Mouse (Mus musculus): ENCODE data around the gene Cnppd1. TPM values are rescaled to one million over a fixed set of nuclear protein-coding genes. Genes with fewer than 3 reads are reported as not detected.

Gene Cnppd1
- total RNA-seq (2023) = 100 to 1,000 TPM; 103 to 115 TPM

DNA sequence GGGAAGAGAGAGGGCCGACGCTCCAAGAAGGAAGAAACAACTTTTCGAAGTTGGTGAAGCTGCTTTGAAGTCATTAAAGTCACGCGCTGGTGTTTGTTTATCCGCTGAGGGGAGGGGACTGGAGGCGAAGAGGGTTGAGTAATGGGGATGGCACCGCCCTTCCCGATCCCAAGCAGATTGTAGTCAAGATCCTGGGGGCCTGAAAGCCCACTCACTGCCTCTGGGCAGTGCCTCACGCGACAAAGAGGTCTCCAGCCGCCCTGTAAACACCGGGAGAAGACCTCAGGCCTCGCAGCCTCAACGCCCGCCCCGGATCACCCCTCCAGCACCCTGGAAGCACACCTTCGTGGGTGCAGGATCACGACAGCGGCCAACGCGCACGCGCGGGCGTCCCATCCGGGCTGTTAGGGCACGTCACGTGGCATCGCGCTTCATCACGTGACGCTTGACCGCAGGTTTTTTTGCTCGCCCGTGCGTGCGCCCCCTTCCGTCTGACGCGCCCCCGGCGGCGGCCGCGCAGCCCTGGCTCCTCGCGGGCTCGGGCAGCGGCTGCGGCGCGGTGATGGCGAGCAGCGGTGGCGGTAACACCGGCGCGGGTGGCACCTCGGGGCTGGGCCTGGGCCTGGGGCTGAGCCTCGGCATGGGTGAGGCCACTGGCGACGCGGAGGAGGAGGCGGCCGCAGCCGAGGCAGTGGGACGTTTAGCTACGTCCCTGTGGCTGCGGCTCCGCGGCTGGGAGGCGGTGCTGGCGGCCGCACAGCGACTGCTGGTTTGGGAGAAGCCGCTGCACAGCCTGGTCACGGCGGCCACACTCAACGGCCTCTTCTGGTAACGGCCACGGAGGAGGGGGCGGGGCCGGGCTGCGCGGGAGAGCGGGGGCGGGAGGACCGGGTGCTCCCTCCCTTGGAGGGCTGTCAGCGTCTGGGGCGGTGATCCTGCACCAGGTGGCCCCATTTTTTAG lies at the start of gene Cnppd1, which contains the start of gene Retreg2:
Gene Cnppd1 (minus strand): TSS at position 411 of the 961 bp plus-strand sequence.
Gene Retreg2 (plus strand): TSS at position 478 of the 961 bp plus-strand sequence.

DNA sequence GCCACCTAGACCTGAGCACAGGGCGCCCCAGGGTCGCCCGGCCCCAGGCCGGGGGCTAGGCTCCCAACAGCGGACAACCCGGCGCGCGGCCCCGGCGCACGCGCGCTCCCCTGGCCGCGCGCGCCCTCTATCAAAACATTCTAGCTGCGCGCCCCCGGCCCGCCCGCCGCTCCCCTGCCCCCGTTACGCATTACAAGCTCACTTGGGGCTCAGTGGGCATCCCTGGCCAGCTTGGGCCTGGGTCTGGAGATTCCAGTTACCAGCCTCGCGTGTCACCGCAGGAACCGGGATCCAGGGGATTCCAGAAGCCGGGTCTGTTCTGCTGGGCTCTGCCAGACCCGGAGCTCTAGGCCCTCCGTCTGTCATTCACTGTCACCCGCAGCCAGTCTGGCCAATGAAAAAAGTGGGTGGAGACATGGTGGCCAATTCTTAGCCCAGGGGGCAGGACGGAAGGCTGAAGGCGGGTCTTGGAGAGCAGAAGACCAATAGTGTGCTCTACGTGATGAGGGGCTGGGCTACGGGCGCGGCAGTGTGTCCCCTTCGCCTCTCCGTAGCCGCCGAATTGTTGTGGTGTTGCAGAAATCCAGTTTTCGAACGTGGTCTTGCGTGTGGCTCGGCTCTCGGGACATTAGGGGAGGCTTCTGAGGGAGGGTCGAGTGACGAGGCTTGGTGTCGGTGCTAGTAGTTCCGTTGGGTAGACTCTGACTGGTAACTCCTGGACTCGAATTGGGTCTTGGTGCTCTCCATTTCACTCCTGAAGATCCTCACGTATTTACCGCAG lies 49.3 kb upstream of the Cnppd1 start, which contains the start of the genes Ankzf1 and Atg9a:
Gene Ankzf1 (plus strand): TSS at position 530 of the 781 bp plus-strand sequence.
Gene Atg9a (minus strand): TSS at position 575 of the 781 bp plus-strand sequence.

DNA sequence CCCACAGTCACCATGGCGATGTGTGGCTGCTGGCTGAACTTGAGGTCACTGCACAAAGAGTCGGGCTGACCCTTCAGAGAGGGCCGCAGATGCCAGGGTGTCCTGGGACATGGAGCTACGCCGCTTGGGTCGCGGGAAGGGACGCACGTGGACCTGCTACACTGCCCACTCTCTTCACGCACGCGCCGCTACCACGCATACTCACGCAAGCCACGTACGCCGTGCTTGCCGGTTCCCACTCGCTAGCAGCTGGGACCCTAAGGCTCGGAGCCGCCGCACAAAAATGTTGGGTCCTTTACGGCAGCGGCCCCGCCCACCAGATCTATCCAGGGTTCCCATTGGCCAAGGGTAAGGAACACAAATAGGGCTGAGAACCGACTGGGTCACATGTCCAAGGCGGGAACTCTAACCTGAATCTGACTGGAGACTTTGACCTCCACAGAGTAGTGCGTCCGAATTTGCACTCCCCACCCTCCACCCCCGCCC lies 37.6 kb upstream of the Cnppd1 start, which contains the start of gene Abcb6:
Gene Abcb6 (minus strand): TSS at position 288 of the 486 bp plus-strand sequence.

DNA sequence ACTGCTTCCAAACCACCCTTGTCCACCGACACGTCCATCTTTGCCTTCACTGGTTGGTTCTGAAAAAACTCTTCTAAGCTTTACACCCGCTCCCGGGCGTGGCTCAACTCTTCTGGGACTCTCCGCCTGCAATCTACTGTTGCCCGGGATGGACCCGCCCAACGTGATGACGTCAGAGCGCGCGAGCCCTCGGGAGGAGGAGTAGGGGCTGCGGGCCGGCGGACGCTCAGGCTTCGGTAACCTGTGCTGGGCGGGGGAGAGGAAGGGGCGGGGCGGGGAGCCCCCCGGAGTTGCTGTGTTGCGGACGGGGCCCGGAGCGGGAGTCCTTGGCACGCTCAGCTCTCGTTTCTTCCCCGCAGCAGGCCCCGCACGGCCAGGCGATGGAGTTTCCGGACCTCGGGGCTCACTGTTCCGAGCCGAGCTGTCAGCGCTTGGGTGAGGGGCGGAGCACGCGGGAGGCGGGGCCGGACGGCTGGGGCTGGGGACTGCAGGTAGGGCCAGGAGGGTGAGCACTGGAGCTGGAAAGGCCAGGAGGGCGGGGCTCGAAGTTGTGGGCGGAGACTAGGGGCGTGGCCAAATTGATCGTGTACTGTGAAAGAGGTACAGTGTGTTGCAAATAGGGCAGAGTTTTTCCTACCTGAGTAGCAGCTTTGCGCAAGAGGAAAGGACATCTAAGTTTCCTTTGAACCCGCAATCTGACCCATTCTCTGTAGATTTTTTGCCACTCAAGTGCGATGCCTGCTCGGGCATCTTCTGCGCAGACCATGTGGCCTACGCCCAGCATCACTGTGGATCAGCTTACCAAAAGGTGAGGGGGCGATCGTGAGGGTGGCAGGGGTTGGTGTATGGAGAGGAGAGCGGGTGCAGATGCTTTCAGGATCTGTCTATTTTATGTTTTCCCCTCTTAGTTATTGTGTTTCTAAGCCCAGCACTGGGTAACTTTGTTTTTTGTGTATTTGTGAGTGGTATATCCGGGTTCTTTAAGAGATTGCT lies 26.3 kb upstream of the Cnppd1 start, which contains the start of gene Zfand2b:
Gene Zfand2b (plus strand): TSS at position 175 of the 993 bp plus-strand sequence.

DNA sequence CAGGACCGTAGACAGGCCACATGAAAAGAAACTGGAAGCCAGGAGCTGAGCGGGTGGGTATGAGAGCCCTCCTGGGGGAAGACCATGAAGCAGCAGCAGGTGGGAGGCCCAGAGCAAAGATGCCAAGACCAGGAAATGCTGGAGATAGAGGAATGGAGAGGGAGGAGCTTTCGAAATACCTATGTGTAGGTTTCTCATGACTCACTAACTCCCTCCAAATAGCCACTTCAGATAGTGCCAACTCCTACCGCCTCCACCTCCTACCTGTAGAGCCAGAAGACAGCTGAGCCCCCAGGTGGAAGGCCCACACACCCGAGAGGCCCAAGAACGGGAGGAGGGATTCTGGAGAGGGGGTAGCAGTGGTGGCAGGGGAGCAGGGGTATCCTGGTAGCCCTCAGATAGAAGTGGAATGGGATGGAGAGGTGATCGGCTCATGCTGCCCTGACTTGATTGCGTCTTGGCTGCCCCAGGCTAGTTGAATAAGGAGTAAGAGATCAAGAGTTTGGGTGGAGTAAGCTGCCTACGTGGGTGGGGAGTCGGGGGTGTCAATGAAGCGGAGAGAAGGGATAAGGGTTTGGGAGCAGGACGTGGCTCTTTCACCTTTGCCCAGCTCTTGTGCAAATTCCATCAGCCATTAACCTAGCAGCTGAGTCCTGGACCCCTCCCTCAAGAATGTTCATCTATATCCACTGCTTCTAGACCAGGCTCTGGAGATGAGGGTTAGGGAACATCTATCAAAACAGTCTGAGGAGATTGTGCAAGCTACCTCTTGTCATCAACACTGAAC lies 8.9 kb downstream of the Cnppd1 start, which contains the start of gene Slc23a3:
Gene Slc23a3 (minus strand): TSS at position 470 of the 787 bp plus-strand sequence.

GRCm38 (mm10) chr1:75124346-75125321 lies 17.9 kb downstream of the Cnppd1 start, which contains the start of gene Nhej1:
Nhej1 (minus strand) TSS chr1:75125200.

Other genes with a start within 250 kb of the Cnppd1 start
- gene Cryba2, start 249.6 kb downstream of the Cnppd1 start, total RNA-seq (2023) = not detected
- gene Cfap65, start 207.1 kb downstream of the Cnppd1 start, total RNA-seq (2023) = not detected
- gene Ihh, start 191.0 kb downstream of the Cnppd1 start, total RNA-seq (2023) = under 1 TPM in 1 of 2 experiments, not detected in 1; 0.58 TPM
- gene Nhej1, start 17.5 kb downstream of the Cnppd1 start, total RNA-seq (2023) = 10 to 100 TPM in 1 of 2 experiments, 1 to 10 TPM in 1; 7.5 to 10.2 TPM
- 1 to 10 TPM; 1.2 to 1.5 TPM for gene Slc23a3, start 8.8 kb downstream of the Cnppd1 start, total RNA-seq (2023)
- 10 to 100 TPM; 64.6 to 70.8 TPM for gene Retreg2, start 67 bp upstream of the Cnppd1 start, total RNA-seq (2023)
- 10 to 100 TPM; 52.0 to 63.6 TPM for gene Zfand2b, start 25.9 kb upstream of the Cnppd1 start, total RNA-seq (2023)
- gene Abcb6, start 37.7 kb upstream of the Cnppd1 start, total RNA-seq (2023) = 1 to 10 TPM; 6.7 TPM
- gene Ankzf1, start 49.4 kb upstream of the Cnppd1 start, total RNA-seq (2023) = 10 to 100 TPM; 18.8 to 20.0 TPM
- gene Atg9a, start 49.5 kb upstream of the Cnppd1 start, total RNA-seq (2023) = 10 to 100 TPM; 69.0 to 69.1 TPM
- gene Glb1l, start 68.1 kb upstream of the Cnppd1 start, total RNA-seq (2023) = 10 to 100 TPM; 18.7 to 22.2 TPM
- gene Stk16, start 68.1 kb upstream of the Cnppd1 start, total RNA-seq (2023) = 100 to 1,000 TPM; 127 to 139 TPM
- 100 to 1,000 TPM; 415 to 449 TPM for gene Tuba4a, start 77.2 kb upstream of the Cnppd1 start, total RNA-seq (2023)
- not detected for gene A630095N17Rik, start 89.4 kb upstream of the Cnppd1 start, total RNA-seq (2023)
- 10 to 100 TPM in 1 of 2 experiments, 1 to 10 TPM in 1; 8.7 to 11.0 TPM for gene Dnajb2, start 93.7 kb upstream of the Cnppd1 start, total RNA-seq (2023)
- not detected for gene Ptprn, start 121.8 kb upstream of the Cnppd1 start, total RNA-seq (2023)
- not detected for gene Resp18, start 135.7 kb upstream of the Cnppd1 start, total RNA-seq (2023)
- 10 to 100 TPM; 27.7 to 32.2 TPM for gene Dnpep, start 175.3 kb upstream of the Cnppd1 start, total RNA-seq (2023)
- gene Des, start 217.6 kb upstream of the Cnppd1 start, total RNA-seq (2023) = under 1 TPM; 0.16 to 0.31 TPM
- gene Speg, start 232.6 kb upstream of the Cnppd1 start, total RNA-seq (2023) = not detected